Mouse (Mus musculus) heart, postnatal 36 days (tissue): ENCODE data around the gene Ppara. TPM values are rescaled to one million over a fixed set of nuclear protein-coding genes. Genes with fewer than 3 reads are reported as not detected.

ENCODE experiments used
- DNase-seq, 2 experiments: peaks; one replicate each; pipeline ENCODE4 v3.0.0; 2021 to 2022
- intact Hi-C: fragments of 180-260 bp; cut with DNase I; formaldehyde crosslinking; loops from one replicate; pipeline ENCODE4 v1.15.1; 2025
- total RNA-seq, 2 experiments: library from RNA; stranded (reverse); gene quantifications; 2 replicates each; pipeline ENCODE4 v1.2.3; 2021

Gene Ppara
- total RNA-seq, 2 experiments from 2014 or later: 39.3 to 53.4 TPM

DNA sequence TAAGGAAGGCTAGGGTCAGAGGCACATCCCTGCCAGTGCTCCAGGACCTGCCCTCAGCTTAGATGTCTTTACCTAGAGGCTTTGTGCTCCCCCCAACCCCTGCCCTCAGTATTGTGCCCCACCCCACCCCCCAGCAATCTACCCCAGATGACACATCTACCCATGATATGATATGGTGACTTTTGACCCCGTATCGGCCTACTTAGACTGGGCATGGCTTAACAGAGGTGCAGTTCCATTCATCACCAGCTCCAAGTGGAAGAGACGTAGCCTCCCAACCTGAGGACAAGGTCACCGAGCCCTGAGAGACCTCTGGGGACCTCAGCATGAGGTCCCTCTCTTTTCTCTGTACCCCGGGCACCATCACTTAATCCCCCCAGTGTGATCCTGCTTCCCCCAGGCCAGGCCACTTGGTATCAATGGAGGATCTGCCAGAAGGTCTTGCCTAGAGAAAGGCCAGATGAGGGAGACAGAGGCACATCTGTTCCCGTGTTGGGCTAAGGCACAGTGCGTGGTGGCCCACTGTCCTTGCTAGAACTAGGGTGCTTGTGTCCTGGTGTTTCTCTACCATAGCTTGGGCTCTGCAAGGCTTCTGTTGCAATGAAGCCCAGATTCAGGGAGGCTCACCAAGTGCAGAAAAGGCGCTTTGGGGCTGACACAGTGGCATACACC, 30.3 kb upstream of the Ppara start:
- intact Hi-C loops: loop anchor here (10.0 kb wide), 1 partner anchor 50 kb away; no protein-coding TSS in a partner anchor
- no peak for DNase-seq

DNA sequence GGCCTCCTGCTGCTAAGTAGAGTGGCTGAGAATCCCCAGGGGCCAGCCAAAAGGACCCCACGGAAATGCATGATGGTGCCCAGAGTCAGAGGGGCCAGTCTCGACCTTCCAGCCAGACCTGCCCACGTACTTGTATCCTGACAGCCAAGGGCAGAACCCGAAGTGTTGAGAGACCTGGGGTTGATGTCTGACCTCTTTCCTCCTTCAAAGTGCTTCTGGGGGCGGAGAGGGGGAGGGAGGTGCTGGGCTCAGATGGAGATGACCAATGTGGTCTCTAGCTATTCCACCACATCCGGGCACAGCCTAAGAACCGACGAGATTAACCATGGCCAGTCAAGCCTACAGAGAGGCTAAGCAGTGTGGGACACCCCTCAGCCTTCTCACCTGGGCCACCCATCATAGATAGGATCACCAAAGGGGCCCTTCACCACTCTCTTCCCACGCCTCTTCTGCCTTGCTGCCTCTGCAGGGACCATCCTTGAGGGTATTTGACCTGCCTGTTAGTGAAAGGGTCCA, 29.7 kb upstream of the Ppara start:
- intact Hi-C loops: loop anchor here (10.0 kb wide), 1 partner anchor 50 kb away; no protein-coding TSS in a partner anchor

DNA sequence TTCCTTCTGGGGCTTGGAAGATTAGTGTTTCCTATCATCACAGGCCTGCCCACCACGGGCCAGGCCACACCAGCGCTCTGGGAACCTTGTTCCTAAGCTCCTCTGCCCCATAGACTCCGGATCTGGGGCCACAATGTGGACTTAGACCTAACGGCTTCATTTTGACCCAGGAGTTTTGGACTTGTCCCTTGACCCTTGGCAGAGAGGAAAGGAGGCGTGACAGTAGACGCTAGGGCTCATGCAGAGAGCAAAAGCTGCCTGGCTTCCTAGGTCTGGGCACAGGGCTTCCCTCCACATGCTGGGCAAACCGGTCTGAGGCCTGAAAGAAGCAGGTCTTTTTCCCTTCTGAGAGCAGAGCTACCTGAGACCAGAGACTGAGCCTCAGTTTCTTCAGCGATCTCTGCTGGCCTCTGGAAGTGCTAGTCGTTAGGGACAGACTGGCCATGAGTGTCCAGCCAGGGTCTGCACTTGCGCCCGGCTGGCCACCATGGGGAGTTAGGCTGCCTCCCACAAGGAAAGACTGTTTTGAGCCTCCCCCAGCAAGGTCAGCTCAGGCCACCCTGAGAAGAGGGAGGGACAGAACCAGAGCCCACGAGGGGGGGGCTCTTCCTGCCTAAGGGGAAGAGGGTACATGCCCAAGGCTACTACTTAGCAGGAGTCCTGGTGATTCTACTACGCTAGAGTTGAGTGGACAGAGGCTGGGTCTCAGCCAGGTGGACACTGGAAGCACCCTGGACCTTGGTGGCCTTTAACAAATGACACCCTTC, 29.0 kb upstream of the Ppara start:
- peak in 1 of 2 experiments; percentile 47 for DNase-seq
- intact Hi-C loops: loop anchor here (10.0 kb wide), 1 partner anchor 51 kb away; no protein-coding TSS in a partner anchor

More for the DNA sequence above, 29.7 kb upstream of the Ppara start:
- DNase-seq: no peak

DNA sequence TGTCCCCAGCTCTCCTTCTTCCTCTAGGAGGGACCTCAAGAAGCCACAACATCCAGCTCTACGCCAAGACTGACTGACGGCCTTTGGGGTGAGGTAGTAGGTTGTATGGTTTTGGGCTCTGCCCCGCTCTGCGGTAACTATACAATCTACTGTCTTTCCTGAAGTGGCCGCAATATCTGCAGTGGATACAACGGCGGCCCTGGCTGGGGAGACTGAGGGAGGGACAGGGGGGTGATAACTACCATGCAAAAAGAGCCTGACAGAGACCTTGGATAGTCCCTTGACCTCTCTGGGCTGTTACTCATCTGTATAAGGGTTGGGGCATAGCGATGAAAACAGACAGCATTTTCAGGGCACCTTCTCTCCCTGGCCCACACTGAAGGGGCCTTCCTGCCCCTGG, 28.3 kb upstream of the Ppara start:
- intact Hi-C loops: loop anchor here (10.0 kb wide), 1 partner anchor 52 kb away; no protein-coding TSS in a partner anchor
- no peak for DNase-seq

DNA sequence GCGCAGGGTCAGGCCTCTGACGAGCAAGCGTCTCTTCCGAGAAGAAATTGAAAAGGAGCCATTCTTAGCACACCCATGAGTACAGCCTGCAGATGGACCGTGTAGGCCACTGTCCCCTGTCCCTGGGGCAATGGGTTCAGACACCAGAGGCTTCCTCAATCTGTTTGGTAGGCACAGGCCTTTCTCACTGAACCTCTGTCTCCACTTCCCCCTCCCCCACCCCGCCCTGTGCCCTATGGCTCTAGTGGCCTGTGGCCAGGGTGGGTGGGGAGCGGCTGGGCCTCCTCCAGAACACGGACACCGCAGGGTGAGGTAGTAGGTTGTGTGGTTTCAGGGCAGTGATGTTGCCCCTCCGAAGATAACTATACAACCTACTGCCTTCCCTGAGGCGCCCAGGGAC, 27.8 kb upstream of the Ppara start:
- intact Hi-C loops: loop anchor here (10.0 kb wide), 1 partner anchor 52 kb away; no protein-coding TSS in a partner anchor
- DNase-seq: peak in 1 of 2 experiments; percentile 32

DNA sequence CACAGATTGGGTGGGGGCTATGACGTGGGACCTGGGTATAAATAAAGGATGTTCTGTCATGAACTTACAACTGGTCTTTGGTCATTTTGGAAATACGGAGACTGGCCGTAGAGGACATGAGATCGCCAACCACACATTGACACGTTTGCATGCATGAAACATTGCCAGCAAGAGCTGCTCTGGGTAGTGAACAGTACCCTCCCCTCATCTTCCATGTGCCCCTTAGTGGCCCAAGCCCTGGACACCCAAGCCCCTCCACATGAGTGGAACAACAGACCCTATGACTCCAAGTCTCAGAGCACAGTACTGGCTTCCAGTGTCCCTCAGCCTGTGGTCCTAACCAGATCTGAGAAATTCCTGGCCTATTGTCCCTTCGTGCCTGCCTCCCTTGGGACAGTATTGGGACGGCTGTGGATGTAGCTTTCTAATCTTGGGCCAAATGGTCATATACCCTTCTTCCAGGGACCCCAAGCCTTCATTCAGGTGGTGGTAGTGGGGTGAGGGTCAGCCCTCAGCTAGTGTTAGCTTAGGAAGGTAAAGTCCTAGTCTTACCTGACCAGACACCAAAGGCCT, 27.2 kb upstream of the Ppara start:
- intact Hi-C loops: loop anchor here (2.0 to 10.0 kb wide), 2 partner anchors 35 to 53 kb away; no protein-coding TSS in a partner anchor
- DNase-seq: no peak

DNA sequence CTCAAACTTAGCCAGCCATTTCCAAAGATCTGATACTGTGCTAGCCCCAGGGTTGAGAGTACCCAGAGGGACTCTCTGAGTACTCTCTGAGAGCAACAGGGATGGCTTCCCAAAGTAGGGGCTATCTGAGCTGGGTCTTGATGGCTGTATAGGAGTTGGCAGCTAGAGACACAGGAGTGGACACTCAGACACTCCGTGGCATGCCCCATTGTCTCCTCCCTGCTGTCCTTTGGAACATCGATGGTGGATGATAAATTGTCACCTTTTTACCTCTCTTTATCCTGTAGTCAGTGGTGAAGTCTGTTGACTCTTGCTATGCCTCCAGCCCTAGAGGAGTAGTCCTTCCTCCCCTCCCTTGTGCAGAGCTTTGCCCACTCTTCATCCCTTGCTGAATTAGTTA, 26.6 kb upstream of the Ppara start:
- DNase-seq: no peak
- intact Hi-C loops: loop anchor here (2.0 to 10.0 kb wide), 2 partner anchors 35 to 53 kb away; no protein-coding TSS in a partner anchor

DNA sequence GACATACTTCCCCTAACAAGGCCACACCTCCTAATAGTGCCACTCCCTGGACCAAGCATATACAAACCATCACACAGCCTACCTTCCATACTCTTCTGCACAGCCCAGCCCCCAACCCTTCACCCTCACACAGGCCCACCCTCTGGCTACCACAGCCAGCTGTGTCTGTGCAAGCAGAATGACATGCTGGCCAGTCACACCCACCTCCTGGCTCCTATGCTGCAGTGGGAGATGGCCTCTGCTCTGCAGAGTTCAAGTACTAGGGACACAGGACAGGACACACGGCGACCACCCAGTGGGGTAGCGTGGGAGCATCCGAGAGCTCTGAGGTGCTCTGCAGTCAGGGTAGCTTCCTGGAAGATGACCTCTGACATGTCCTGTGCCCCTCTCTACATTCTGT, 25.9 kb upstream of the Ppara start:
- no peak for DNase-seq

DNA sequence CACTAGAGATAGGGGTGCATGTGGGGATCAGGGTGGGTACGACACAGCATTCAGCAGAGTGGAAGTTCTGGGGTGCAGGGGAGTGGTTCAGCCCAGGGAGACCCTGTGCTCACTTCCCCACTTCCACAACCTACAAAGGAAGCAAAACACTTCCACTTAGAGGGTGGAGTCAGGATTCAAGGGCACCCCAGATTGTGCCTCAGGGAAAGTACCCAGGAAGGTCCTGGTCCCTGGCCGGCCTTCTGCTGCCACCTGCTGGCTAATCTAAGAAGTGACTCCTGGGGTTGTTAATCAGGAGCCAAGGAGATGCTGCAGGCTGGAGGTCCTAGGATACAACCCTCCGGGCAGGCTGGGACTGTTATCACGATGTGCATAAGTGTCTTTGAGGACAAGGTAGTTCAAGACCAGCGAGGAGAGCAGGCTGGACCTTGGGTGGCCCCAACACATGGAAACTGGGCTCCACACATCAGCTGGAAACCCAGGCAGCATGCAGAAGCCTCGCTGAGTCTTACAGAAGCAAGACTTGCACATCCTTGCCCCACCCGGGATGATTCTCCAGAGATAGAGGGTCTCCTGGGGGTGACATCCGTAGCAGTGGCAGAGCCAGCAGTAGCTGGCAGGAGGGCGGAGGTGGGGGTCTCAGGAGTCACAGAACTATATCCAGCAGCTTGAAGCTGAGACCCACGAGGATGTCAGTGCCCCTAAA, 25.4 kb upstream of the Ppara start:
- intact Hi-C loops: loop anchor here (1.0 to 10.0 kb wide), 3 partner anchors 37 to 96 kb away; no protein-coding TSS in a partner anchor
- DNase-seq: peak; percentile 89 to 91

More for the DNA sequence above, 25.9 kb upstream of the Ppara start:
- intact Hi-C loops: loop anchor here (1.0 to 10.0 kb wide), 3 partner anchors 36 to 96 kb away; no protein-coding TSS in a partner anchor

DNA sequence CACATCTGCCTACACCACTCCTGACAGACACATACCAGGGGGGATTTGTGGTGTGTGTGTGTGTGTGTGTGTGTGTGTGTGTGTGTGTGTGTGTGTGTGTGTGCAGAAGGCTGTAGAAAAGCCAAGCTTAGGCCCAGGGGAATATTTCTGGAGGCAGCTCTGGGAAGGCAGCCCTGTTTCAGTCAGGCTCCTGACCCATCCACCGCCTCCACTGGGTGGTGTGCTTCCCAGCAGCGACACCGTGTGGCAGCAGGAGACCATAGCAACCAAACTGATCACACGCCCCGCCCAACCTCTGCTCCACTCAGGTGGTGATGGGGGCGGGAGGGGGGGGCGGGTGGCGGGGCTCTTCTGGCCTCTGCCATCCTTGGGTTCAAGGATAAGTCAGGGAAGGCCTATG, 24.6 kb upstream of the Ppara start:
- DNase-seq: peak; percentile 84 to 85
- intact Hi-C loops: loop anchor here (1.0 to 10.0 kb wide), 3 partner anchors 111 to 415 kb away; partner anchors contain the start of gene Atxn10

DNA sequence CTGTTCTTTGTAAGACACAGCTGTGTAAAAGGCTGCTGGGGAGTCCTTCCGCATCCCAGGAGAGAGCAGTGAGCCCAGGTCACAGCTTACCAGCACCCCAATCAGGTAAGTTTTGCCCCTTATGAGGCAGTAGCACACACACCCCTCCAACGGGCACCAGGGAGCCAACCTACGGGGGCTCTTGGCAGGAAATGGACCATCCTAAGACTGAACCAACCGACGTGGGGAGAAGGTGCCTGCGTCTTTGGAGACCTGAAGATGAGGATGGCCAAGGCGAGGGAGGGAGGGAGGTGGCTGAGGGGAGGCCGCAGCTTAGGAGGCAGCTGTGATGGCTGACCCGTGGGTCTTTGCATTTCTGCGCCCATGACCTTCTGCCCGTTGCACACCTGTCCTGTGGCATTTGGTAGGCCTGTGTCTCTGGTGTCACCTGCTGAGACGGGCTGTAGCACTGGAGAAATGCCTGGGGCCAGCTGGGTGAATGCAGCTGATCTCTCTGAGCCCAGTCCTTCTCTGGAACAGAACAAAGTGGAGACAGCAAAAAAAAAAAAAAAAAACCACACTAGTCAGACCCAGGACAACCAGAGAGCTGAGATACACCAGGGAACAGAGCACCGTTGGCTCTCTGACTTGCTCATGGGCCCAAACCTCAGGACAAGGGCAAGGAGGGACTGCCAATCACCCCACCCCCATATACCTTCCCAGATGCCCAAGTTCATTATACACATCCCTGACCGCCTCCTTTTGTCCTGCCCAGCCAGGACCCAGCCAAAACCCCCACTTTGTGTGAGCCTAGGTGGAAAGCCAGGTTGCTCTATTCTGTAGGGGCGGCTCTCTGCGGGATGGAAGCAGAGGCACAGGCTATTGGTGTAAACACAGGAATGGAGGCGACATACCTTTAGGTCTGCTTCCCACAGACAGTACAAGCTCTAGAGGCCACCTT, 23.9 kb upstream of the Ppara start:
- DNase-seq: no peak
- intact Hi-C loops: loop anchor here (1.0 to 10.0 kb wide), 3 partner anchors 112 to 414 kb away; partner anchors contain the start of gene Atxn10

DNA sequence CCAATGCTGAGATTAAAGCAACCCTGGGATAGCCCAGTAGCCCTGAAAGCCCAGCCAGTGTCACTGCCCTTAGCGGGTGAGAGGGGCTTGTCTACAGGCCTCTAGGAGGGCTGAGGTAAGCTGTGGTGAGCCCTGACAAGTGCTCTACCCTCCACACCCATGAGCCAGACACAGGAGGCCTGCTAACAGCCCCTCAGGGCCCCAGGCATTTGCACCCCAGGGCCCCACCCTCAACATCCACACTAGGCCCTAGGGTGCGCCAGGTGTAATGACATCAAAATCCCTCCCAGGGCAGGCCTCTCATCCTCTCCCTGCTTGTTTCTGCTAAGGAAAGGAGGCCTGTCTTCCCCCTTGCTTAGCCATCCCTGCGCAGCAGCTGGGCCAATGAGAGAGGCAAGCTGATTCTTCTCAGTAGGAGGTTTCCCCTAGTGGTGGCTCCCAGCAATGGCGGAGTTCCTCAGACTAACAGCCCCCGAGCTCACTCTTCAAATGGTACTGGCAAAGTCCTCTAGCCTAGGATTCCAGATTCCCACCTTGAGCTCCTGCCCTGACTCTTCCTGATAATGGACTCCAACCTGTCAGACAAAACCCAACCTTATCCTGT, 22.1 kb upstream of the Ppara start:
- intact Hi-C loops: loop anchor here (10.0 kb wide), 2 partner anchors 378 to 412 kb away; partner anchors contain the start of gene Atxn10
- no peak for DNase-seq

DNA sequence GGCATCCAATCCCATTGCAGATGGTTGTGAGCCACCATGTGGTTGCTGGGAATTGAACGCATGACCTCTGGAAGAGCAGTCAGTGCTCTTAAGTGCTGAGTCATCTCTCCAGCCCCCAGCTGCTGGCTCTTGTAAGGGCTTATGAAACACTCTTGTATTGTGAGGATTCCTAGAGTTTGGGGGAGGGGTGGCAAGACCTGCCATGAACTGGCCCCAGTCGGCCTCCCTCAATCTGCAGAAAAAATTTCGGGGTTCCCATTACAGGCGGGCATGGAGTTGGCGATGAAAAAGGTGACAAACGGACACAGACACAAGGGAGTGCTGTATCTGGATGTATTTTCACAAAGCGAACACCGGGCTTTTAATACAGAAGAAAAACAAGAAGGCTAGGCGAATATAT, 21.4 kb upstream of the Ppara start:
- intact Hi-C loops: loop anchor here (10.0 kb wide), 2 partner anchors 379 to 411 kb away; partner anchors contain the start of gene Atxn10
- DNase-seq: no peak

DNA sequence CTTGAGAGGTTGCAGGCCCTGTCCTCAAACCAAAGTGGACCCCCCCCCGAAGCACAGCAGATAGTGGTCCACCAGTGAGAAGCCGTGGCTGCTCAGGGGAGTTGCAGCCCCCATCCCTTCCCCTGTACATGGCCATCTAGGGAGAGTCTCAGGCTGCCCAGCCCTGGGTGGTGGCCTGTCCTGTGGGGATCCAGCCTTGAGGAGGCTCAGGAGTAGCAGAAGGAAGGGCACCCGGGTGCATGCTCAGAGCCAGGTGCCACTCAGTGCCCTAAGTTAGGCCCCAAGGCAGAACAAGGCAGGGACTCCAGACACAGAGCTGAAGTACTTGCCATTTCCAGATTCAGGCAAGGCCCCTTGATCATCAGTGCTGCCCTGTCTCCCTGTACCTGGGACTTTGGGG, 19.7 kb upstream of the Ppara start:
- intact Hi-C loops: loop anchor here (10.0 kb wide), 2 partner anchors 380 to 410 kb away; partner anchors contain the start of gene Atxn10

DNA sequence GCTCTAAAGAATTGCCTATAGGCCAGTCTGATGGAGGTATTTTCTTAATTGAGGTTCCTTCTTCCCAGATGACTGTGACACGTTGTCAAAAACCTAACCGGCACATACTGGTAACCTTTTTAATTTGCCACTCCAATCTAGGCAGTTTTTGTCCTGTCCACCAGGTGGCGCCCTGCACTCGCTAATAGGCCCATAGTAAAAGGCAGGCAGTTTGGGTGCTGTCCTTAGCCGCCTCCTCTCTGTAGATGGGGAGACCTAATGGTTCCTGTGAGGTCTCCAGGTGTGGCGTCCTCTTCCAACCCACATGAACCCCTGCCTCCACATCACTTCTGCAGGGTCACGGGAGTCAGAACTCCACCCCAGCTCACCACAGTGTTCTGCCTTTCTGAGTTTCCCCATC, 18.7 kb upstream of the Ppara start:
- intact Hi-C loops: loop anchor here (1.0 to 10.0 kb wide), 5 partner anchors 125 to 409 kb away; partner anchors contain the start of gene Atxn10
- DNase-seq: peak; percentile 85 to 90

More for the DNA sequence above, 19.7 kb upstream of the Ppara start:
- no peak for DNase-seq

DNA sequence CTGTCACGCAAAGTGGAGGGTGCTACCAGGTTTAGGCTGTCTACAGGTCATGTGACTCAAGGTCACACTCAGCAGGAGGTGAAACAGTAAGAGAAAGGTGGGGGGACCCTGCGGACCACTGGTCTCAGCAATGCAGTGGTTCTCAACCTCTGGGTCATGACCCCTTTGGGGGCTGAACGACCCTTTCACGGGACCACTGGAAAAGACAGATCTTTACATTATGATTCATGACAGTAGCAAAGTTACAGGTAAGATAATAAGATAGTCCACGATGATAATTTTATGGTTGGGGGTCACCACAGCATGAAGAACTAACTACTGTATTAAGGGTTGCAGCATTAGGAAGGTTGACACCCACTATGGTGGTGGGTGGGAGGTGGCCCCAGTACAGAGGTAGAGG, 18.2 kb upstream of the Ppara start:
- intact Hi-C loops: loop anchor here (1.0 to 10.0 kb wide), 5 partner anchors 125 to 408 kb away; partner anchors contain the start of gene Atxn10

DNA sequence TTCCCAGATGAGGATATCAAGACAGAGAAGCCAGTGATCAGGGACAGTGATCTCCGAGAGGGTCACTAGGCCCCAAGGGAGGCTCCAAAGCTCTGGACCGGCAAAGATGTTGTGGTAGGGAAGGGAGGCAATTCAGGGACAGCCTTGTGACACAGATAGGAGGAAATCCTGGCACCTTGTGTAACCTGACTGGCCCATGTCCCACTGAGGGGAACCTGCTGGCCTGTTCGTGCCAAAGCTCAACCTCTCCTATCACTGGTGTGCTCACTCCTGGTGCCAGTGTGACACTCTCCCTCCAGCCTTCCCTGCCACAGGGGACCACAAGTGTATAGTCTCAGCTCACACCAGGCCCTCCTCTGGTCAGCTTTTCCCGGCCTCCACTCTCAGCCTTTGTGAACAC, 17.8 kb upstream of the Ppara start:
- peak in 1 of 2 experiments; percentile 51 for DNase-seq
- intact Hi-C loops: loop anchor here (2.0 to 10.0 kb wide), 3 partner anchors 322 to 408 kb away; partner anchors contain the start of gene Atxn10

More for the DNA sequence above, 18.2 kb upstream of the Ppara start:
- DNase-seq: no peak

DNA sequence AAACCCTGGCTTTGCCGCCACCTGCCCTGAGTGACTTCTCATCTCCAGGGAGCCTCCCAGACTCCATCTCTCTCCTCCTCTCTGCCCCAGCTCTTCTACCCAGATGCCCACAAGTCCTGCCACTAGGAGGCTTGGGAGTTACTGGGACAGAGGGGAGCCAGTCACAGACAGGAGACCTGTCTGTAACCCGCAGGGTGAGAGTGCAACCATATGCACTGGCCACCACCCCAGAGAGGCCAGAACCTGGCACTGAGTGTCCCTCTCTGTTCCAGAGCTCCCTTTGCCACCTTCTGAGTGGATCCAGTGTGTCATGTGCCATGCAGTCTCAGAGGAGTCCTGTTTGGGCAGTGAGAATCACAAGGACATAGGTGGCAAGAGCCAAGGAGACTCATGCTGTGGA, 17.0 kb upstream of the Ppara start:
- no peak for DNase-seq
- intact Hi-C loops: loop anchor here (2.0 to 10.0 kb wide), 3 partner anchors 321 to 407 kb away; partner anchors contain the start of gene Atxn10
